Mouse (Mus musculus) CH12.LX (cell line): ENCODE measurements at regions not wholly inside any gene's neighbourhood (a gene's known extent, or its start where the extent isn't known, plus 50 kb on each side); places are given as distances from the start of the nearest gene placed in this dataset.

Experiments
- CTCF ChIP-seq, 2 experiments: IDR thresholded peaks in 1 of 2; conservative IDR thresholded peaks in 1 of 2; 2 replicates each; pipeline ENCODE4 v1.5.1; 2011 to 2012; ENCODE audit warnings: low read depth in 2 of 2, low read length in 2 of 2, improper control_type of control experiment in 1 of 2, inconsistent platforms in 1 of 2, mild to moderate bottlenecking in 1 of 2, moderate library complexity in 1 of 2
- E2F4 ChIP-seq: IDR thresholded peaks from 2 replicates; pipeline ENCODE4 v1.6.1; 2011; ENCODE audit warnings: low read depth, low read length, improper control_type of control experiment; ENCODE audit not compliant: insufficient replicate concordance
- EP300 ChIP-seq: IDR thresholded peaks from 2 replicates; pipeline ENCODE4 v1.6.1; 2011; ENCODE audit warnings: low read length, improper control_type of control experiment
- HCFC1 ChIP-seq: IDR thresholded peaks from 2 replicates; pipeline ENCODE4 v1.6.1; 2012; ENCODE audit warnings: low read depth, mild to moderate bottlenecking, inconsistent platforms, low read length, improper control_type of control experiment
- KAT2A ChIP-seq: IDR thresholded peaks from 2 replicates; pipeline ENCODE4 v1.6.1; 2012; ENCODE audit warnings: low read length, improper control_type of control experiment, inconsistent platforms; ENCODE audit not compliant: insufficient replicate concordance
- MAX ChIP-seq: IDR thresholded peaks from 2 replicates; pipeline ENCODE4 v1.6.1; 2011; ENCODE audit warnings: low read length, improper control_type of control experiment
- POLR2A ChIP-seq: IDR thresholded peaks from 2 replicates; pipeline ENCODE4 v1.6.1; 2011; ENCODE audit warnings: low read depth, mild to moderate bottlenecking, improper control_type of control experiment, low read length
- POLR2AphosphoS2 ChIP-seq: IDR thresholded peaks from 2 replicates; pipeline ENCODE4 v1.6.1; 2011; ENCODE audit warnings: low read depth, low read length, improper control_type of control experiment
- RCOR1 ChIP-seq: conservative IDR thresholded peaks from 2 replicates; pipeline ENCODE4 v1.6.1; 2012; ENCODE audit warnings: low read depth, mild to moderate bottlenecking, inconsistent platforms, low read length, improper control_type of control experiment

- no peak for TF ChIP-seq CTCF (conservative IDR thresholded peaks at IDR 0.05 in 1 of 2, IDR thresholded peaks at IDR 0.05 in 1 of 2; ENCODE audit: low read depth in 2 of 2, low read length in 2 of 2)
- no peak for TF ChIP-seq MAX
- TF ChIP-seq POLR2A = no peak
- no peak for TF ChIP-seq KAT2A
- TF ChIP-seq RCOR1 = no peak
- no peak for TF ChIP-seq E2F4
- TF ChIP-seq POLR2AphosphoS2 = no peak
- TF ChIP-seq EP300 = no peak
- no peak for TF ChIP-seq HCFC1
Measured at GRCm38 (mm10) chr7:123795036-123795435, 187.6 kb upstream of the Hs3st4 start.
